Mouse (Mus musculus): ENCODE measurements at regions not wholly inside any gene's neighbourhood (a gene's known extent, or its start where the extent isn't known, plus 50 kb on each side); places are given as distances from the start of the nearest gene placed in this dataset.

- no peak for DNase-seq (ENCODE audit: low spot score)
Measured at GRCm38 (mm10) chr19:23089761-23090514, 51.1 kb upstream of the Klf9 start.

Data from urinary bladder, postnatal 25 days (tissue).